Mouse (Mus musculus) limb, embryonic 13.5 days (tissue): ENCODE data around the gene Drc1. TPM values are rescaled to one million over a fixed set of nuclear protein-coding genes. Genes with fewer than 3 reads are reported as not detected.
A peak's percentile ranks its signal among the peaks of the same experiment; 100 is the strongest.

ENCODE experiments used
- ATAC-seq: fragments of 200-750 bp; cut with Nextera tagmentation; 2 replicates; pipeline ENCODE4 v1.8.0; 2017; ENCODE audit warnings: low read depth, moderate number of reproducible peaks, moderate TSS enrichment; ENCODE audit not compliant: low FRiP score
- H3K27ac ChIP-seq: fragments of 300-500 bp; sonication (generic); 2 replicates; pipeline ENCODE4 v1.5.1; 2015; ENCODE audit warnings: inconsistent platforms, mild to moderate bottlenecking, moderate library complexity
- H3K27me3 ChIP-seq: fragments of 300-500 bp; sonication (generic); 2 replicates; pipeline ENCODE4 v1.6.1; 2015; ENCODE audit warnings: mild to moderate bottlenecking, inconsistent platforms
- H3K36me3 ChIP-seq: fragments of 300-500 bp; sonication (generic); 2 replicates; pipeline ENCODE4 v1.6.1; 2015; ENCODE audit warnings: inconsistent platforms, mild to moderate bottlenecking, moderate library complexity
- H3K4me1 ChIP-seq: fragments of 300-500 bp; sonication (generic); 2 replicates; pipeline ENCODE4 v1.6.1; 2015; ENCODE audit warnings: inconsistent platforms
- H3K4me2 ChIP-seq: fragments of 300-500 bp; sonication (generic); replicated peaks from 2 replicates; pipeline ENCODE4 v1.6.1; 2015; ENCODE audit warnings: inconsistent platforms, mild to moderate bottlenecking, moderate library complexity
- H3K4me3 ChIP-seq: fragments of 300-500 bp; sonication (generic); 2 replicates; pipeline ENCODE4 v1.5.1; 2015; ENCODE audit warnings: moderate library complexity, mild to moderate bottlenecking, inconsistent platforms
- H3K9ac ChIP-seq: fragments of 300-500 bp; sonication (generic); 2 replicates; pipeline ENCODE4 v1.6.1; 2015; ENCODE audit warnings: mild to moderate bottlenecking, inconsistent platforms
- H3K9me3 ChIP-seq: fragments of 300-500 bp; sonication (generic); 2 replicates; pipeline ENCODE4 v1.6.1; 2016; ENCODE audit warnings: inconsistent platforms
- WGBS: fragments of 180-500 bp; shearing (Covaris S2); methylation state at CpG from one replicate; pipeline ENCODE4 v1.1.7; 2015; 5-methylcytosine and 5-hydroxymethylcytosine counted together
- polyA plus RNA-seq: library from polyadenylated mRNA; unstranded; fragments of >200 nt; fragmentation: Nextera tagmentation; extraction: Ambion mirVana; gene quantifications from 2 replicates; pipeline ENCODE4 v1.2.1, GENCODE M21; 2015

Gene Drc1
- 0.19 and 0.62 TPM in 2 replicates for polyA plus RNA-seq

GRCm38 (mm10) chr5:30281291-30281732 lies at the start of gene Drc1:
Gene Drc1 (plus strand): TSS chr5:30281388.
- peak within 1 kb of the TSS; percentile 59; the same call in 1 of the 2 replicates for H3K9ac ChIP-seq
- H3K4me1 ChIP-seq = 0 out of 2 replicates have a peak, but pooled peaks cover 7% of the 10 kb centered on the region
- peaks cover 12% of the 10 kb centered on the region; the same call in 1 of the 2 replicates for H3K9me3 ChIP-seq
- WGBS = 2% methylated on average over 26 of the region's 26 CpGs
- H3K4me3 ChIP-seq = peak within 1 kb of the TSS; percentile 46
- ATAC-seq = peak; percentile 64; the same call in 1 of the 2 replicates
- H3K27me3 ChIP-seq = no peaks in the 10 kb centered on the region; the same call in 1 of the 2 replicates
- H3K27ac ChIP-seq = no peak within 1 kb of the TSS
- H3K4me2 ChIP-seq = peak within 1 kb of the TSS; percentile 71
- H3K36me3 ChIP-seq = no peaks in the 10 kb centered on the region

- peaks cover 22% of the 10 kb centered on the region for H3K4me1 ChIP-seq
- no peaks in the 10 kb centered on the region for H3K27me3 ChIP-seq
- H3K9ac ChIP-seq = peak overlapping the region; percentile 77
- H3K4me3 ChIP-seq = peak overlapping the region; percentile 83
- H3K27ac ChIP-seq = peak overlapping the region; percentile 85; the same call in 1 of the 2 replicates
- no peak for ATAC-seq
- H3K4me2 ChIP-seq = peak overlapping the region; percentile 74
- H3K9me3 ChIP-seq = no peaks in the 10 kb centered on the region
- 39% methylated on average over 16 of the region's 16 CpGs for WGBS
- H3K36me3 ChIP-seq = peaks cover 11% of the 10 kb centered on the region
These were observed 49.3 kb upstream of the Drc1 start for GRCm38 (mm10) chr5:30231891-30232270.

DNA sequence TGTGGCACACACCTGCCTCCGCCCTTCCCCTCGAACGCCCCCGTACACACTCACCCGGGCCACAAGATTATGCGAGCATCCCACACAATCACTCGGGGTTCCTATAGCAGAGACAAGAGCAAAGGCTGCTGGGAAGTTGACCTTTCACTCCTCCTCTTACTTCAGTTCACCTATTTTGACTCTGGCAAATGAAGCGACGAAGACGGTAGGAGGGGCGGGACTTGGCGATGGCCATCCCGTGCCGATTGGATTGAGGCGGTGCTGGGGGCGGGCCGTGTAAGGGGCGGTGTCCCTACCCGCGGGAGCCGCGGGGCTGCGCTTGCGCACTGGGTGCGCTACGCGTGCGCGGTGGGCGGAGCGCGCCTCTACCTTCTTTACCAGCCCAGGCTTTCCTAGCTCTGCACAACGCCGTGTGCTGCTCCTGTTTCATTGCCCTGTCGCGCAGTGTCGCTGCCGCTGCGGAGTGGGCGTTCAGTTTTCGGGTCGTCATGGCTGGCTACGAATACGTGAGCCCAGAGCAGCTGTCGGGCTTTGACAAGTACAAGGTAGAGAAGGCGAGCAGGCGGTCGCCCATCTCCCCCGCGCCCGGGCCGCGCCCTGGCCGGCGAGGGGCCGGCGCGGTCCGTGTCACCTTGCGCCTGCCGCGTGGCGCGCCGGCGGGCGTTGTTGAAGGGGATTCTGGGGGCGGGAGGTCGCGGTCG lies 48.8 kb upstream of the Drc1 start, which contains the start of gene Selenoi:
Selenoi (plus strand) TSS at position 311 of the 701 bp plus-strand sequence.
- Histone ChIP-seq H3K36me3 (peaks cover 11% of the 10 kb centered on the region), H3K4me2 (peak within 1 kb of the TSS; percentile 83), H3K9ac (peak within 1 kb of the TSS; percentile 85), H3K4me3 (peak within 1 kb of the TSS; percentile 83), H3K27ac (peak within 1 kb of the TSS; percentile 85), H3K27me3 (no peaks in the 10 kb centered on the region), H3K9me3 (no peaks in the 10 kb centered on the region), H3K4me1 (peaks cover 22% of the 10 kb centered on the region)
- 4% methylated on average over 71 of the region's 71 CpGs for WGBS
- ATAC-seq = peak; percentile 100

DNA sequence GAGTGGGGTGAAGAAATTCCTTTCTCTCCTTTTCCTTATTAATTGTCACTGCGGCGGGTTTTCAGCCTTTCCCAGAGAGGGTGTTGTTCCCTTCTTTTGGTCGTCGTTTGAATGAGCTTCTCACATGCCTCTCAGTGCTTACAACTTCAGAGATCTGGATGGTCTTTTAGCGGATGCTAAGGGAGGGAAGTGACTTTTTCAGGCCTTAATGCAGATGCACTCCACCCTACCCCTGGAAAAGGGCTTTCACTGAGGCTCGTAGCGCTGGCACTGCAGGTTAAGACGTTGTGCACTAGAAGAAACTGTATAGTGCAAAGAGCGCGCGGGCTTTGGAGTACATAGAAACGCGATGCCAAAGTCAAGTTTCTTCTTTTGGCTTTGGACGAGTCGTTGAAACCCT lies 48.1 kb upstream of the Drc1 start:
- WGBS = 2% methylated on average over 15 of the region's 15 CpGs
- Histone ChIP-seq H3K36me3 (peaks cover 11% of the 10 kb centered on the region), H3K4me1 (peaks cover 22% of the 10 kb centered on the region), H3K4me2 (peak overlapping the region; percentile 83), H3K4me3 (peak overlapping the region; percentile 83), H3K9me3 (no peaks in the 10 kb centered on the region), H3K27me3 (no peaks in the 10 kb centered on the region), H3K9ac (peak overlapping the region; percentile 85), H3K27ac (peak overlapping the region; percentile 85)
- no peak for ATAC-seq

GRCm38 (mm10) chr5:30233979-30234378 lies 47.2 kb upstream of the Drc1 start:
- Histone ChIP-seq H3K9me3 (no peaks in the 10 kb centered on the region), H3K4me3 (peak overlapping the region; percentile 83), H3K27ac (no peak overlapping the region), H3K36me3 (peaks cover 11% of the 10 kb centered on the region), H3K27me3 (no peaks in the 10 kb centered on the region), H3K9ac (peak overlapping the region; percentile 85), H3K4me2 (peak overlapping the region; percentile 83), H3K4me1 (peaks cover 22% of the 10 kb centered on the region)
- no peak for ATAC-seq
- WGBS = 79% methylated on average over 8 of the region's 8 CpGs

GRCm38 (mm10) chr5:30235641-30236126 lies 45.5 kb upstream of the Drc1 start:
- ATAC-seq = no peak
- no peak overlapping the region for H3K4me3 ChIP-seq
- 82% methylated on average over 2 of the region's 2 CpGs for whole genome bisulfite sequencing
- no peak overlapping the region for H3K9ac ChIP-seq
- peaks cover 22% of the 10 kb centered on the region for H3K4me1 ChIP-seq
- no peak overlapping the region for H3K27ac ChIP-seq
- no peaks in the 10 kb centered on the region for H3K27me3 ChIP-seq
- no peak overlapping the region for H3K4me2 ChIP-seq
- H3K36me3 ChIP-seq = peaks cover 4% of the 10 kb centered on the region; the same call in 1 of the 2 replicates
- H3K9me3 ChIP-seq = no peaks in the 10 kb centered on the region

- H3K9me3 ChIP-seq = no peaks in the 10 kb centered on the region
- no peaks in the 10 kb centered on the region for H3K27me3 ChIP-seq
- H3K9ac ChIP-seq = no peak overlapping the region
- ATAC-seq = no peak
- H3K36me3 ChIP-seq = no peaks in the 10 kb centered on the region
- peaks cover 17% of the 10 kb centered on the region for H3K4me1 ChIP-seq
- no peak overlapping the region for H3K4me3 ChIP-seq
- H3K4me2 ChIP-seq = no peak overlapping the region
- H3K27ac ChIP-seq = no peak overlapping the region
- 89% methylated on average over 5 of the region's 5 CpGs for WGBS
These were observed 42.7 kb upstream of the Drc1 start for GRCm38 (mm10) chr5:30238533-30238932.

DNA sequence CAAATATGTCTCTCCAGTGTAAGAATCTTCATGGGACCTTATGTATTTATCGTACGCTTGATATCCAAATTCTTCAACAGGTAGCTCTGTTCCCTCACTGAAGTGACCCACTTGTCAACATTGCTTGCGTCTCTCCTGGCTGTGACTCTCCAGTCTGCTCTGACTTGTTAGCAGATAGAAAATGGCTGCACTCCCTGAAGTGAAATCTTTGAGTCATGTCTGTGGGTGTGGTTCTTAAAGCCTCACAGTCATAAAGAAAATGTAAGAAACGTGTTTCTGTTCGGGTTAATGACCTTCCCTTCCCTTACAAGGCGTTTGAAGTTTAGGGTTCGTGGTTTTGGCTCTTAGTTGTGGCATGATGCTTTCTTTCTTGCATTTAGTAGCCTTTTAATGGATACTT lies 40.6 kb upstream of the Drc1 start:
- no peak overlapping the region for H3K27ac ChIP-seq
- H3K4me2 ChIP-seq = no peak overlapping the region
- peaks cover 24% of the 10 kb centered on the region for H3K4me1 ChIP-seq
- no peak overlapping the region for H3K4me3 ChIP-seq
- 64% methylated on average over 7 of the region's 7 CpGs for WGBS
- no peak for ATAC-seq
- H3K27me3 ChIP-seq = no peaks in the 10 kb centered on the region
- H3K9me3 ChIP-seq = no peaks in the 10 kb centered on the region
- no peak overlapping the region for H3K9ac ChIP-seq
- no peaks in the 10 kb centered on the region for H3K36me3 ChIP-seq

- ATAC-seq = no peak
- Histone ChIP-seq H3K4me1 (peaks cover 26% of the 10 kb centered on the region), H3K9me3 (no peaks in the 10 kb centered on the region), H3K9ac (no peak overlapping the region), H3K4me2 (no peak overlapping the region), H3K4me3 (no peak overlapping the region), H3K27me3 (no peaks in the 10 kb centered on the region), H3K27ac (no peak overlapping the region), H3K36me3 (peaks cover under 1% of the 10 kb centered on the region)
- WGBS = 40% methylated on average over 1 of the region's 1 CpGs
These were observed 38.8 kb upstream of the Drc1 start for GRCm38 (mm10) chr5:30242410-30242809.

DNA sequence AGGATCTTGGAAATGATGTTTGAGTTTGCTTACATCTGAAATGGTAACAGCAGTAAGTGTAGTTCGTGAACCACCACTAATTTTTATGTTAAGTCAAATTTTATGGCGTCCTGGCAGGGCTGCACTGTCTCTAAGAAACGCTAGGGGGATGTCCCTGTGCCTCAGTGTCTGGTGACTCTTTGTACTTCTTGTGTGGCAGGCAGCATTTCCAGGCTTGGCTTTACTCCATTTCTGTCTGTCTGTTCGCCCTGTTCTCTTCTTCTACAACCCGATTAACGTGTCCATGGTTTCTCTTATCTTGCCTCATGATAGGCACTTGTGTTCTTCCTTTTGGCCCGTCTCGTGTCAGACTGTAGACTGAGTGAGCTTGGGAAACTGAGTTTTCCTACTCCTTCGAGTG lies 37.4 kb upstream of the Drc1 start:
- 66% methylated on average over 9 of the region's 9 CpGs for WGBS
- H3K27me3 ChIP-seq = no peaks in the 10 kb centered on the region
- H3K27ac ChIP-seq = no peak overlapping the region
- peaks cover 7% of the 10 kb centered on the region for H3K36me3 ChIP-seq
- no peak for ATAC-seq
- H3K4me2 ChIP-seq = no peak overlapping the region
- H3K4me1 ChIP-seq = peaks cover 26% of the 10 kb centered on the region
- H3K4me3 ChIP-seq = no peak overlapping the region
- H3K9ac ChIP-seq = no peak overlapping the region
- no peaks in the 10 kb centered on the region for H3K9me3 ChIP-seq

GRCm38 (mm10) chr5:30245861-30246416 lies 35.2 kb upstream of the Drc1 start:
- WGBS = 88% methylated on average over 9 of the region's 9 CpGs
- H3K9me3 ChIP-seq = no peaks in the 10 kb centered on the region
- no peak overlapping the region for H3K9ac ChIP-seq
- no peak overlapping the region for H3K4me2 ChIP-seq
- no peaks in the 10 kb centered on the region for H3K27me3 ChIP-seq
- H3K27ac ChIP-seq = no peak overlapping the region
- no peak for ATAC-seq
- H3K4me1 ChIP-seq = peaks cover 26% of the 10 kb centered on the region
- H3K4me3 ChIP-seq = no peak overlapping the region
- peaks cover 21% of the 10 kb centered on the region for H3K36me3 ChIP-seq

DNA sequence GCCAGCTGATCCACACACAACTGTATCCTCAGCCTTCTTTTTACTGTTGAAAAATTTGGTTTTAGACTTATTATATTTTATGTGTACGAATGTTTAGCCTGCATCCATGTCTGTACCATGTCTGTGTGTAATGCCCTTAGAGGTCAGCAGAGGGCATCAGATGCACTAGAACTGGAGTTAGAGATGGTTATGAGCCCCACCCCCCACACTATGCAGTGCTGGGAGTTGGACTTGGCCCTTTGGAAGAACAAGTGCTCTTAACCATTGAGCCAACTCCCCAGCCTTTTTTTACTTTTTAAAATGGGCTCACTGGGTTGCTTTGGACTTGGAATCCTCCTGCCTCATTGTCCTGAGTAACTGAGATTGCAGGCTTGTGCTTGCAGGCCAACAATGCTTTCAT lies 33.5 kb upstream of the Drc1 start:
- 92% methylated on average over 1 of the region's 1 CpGs for WGBS
- Histone ChIP-seq H3K4me2 (no peak overlapping the region), H3K27me3 (no peaks in the 10 kb centered on the region)

More for the DNA sequence above, 33.5 kb upstream of the Drc1 start:
- Histone ChIP-seq H3K4me3 (no peak overlapping the region), H3K36me3 (peaks cover 31% of the 10 kb centered on the region), H3K27ac (no peak overlapping the region), H3K9ac (no peak overlapping the region), H3K4me1 (peaks cover 21% of the 10 kb centered on the region), H3K9me3 (no peaks in the 10 kb centered on the region)
- ATAC-seq = no peak
